Mouse (Mus musculus) midbrain, embryonic 10.5 days (tissue): ENCODE data around the gene Pigl. TPM values are rescaled to one million over a fixed set of nuclear protein-coding genes. Genes with fewer than 3 reads are reported as not detected.
"Not testable (repeated sequence)": the region's sequence is repeated elsewhere in the genome, so short reads cannot be mapped to it uniquely, and the experiment has no call there.

Source experiments
- DNase-seq: peaks from one replicate; pipeline ENCODE4 v3.0.0-alpha.2; 2017; ENCODE audit warnings: low spot score
- H3K27ac ChIP-seq: fragments of 300-500 bp; sonication (generic); replicated peaks from 2 replicates; pipeline ENCODE4 v1.5.1; 2016; ENCODE audit warnings: mild to moderate bottlenecking
- H3K27me3 ChIP-seq: fragments of 300-500 bp; sonication (generic); 2 replicates; pipeline ENCODE4 v1.6.1; 2016; ENCODE audit warnings: low read depth, mild to moderate bottlenecking; ENCODE audit not compliant: poor library complexity, severe bottlenecking
- H3K36me3 ChIP-seq: fragments of 300-500 bp; sonication (generic); 2 replicates; pipeline ENCODE4 v1.6.1; 2016; ENCODE audit warnings: mild to moderate bottlenecking, moderate library complexity
- H3K4me1 ChIP-seq: fragments of 300-500 bp; sonication (generic); 2 replicates; pipeline ENCODE4 v1.6.1; 2016
- H3K4me3 ChIP-seq: fragments of 300-500 bp; sonication (generic); 2 replicates; pipeline ENCODE4 v1.5.1; 2016; ENCODE audit warnings: mild to moderate bottlenecking, moderate library complexity
- H3K9me3 ChIP-seq: fragments of 300-500 bp; sonication (generic); replicated peaks from 2 replicates; pipeline ENCODE4 v1.6.1; 2016; ENCODE audit warnings: mild to moderate bottlenecking
- WGBS: fragments of 180-500 bp; shearing (Covaris S2); methylation state at CpG from one replicate; pipeline ENCODE4 v1.1.7; 2016; 5-methylcytosine and 5-hydroxymethylcytosine counted together
- polyA plus RNA-seq: library from polyadenylated mRNA; unstranded; fragments of >200 nt; fragmentation: Nextera tagmentation; extraction: Ambion mirVana; gene quantifications from 2 replicates; pipeline ENCODE4 v1.2.1, GENCODE M21; 2016

Gene Pigl
- polyA plus RNA-seq, 1 experiment from 2014 or later = 16.4 TPM

DNA sequence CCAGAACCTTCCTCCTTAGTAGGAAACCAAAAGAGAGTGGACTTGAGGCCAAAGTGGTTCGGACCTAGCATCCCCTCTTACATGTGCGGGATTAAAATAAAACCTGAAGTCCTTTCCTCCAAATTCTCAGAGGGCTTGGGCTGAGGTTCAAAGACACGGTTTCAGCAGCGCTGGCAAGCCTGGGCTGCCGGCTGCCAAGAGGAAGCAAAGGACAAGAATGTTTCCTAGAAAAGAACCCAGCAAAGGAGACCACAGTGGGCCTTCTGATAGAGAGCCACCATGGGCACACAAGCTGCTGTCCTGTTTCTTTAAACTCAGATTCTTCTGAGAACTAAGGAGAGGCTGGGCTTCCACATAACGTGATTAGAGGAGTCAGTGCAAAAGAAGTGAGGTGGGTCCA is 20.7 kb downstream of the Pigl start:
- no peaks in the 10 kb centered on the region for H3K27me3 ChIP-seq
- DNase-seq = no peak
- no peaks in the 10 kb centered on the region for H3K9me3 ChIP-seq
- H3K36me3 ChIP-seq = no peaks in the 10 kb centered on the region; the same call in 1 of the 2 replicates
- H3K4me1 ChIP-seq = peaks cover 4% of the 10 kb centered on the region; the same call in 1 of the 2 replicates
- no peak overlapping the region for H3K4me3 ChIP-seq
- H3K27ac ChIP-seq = no peak overlapping the region
- WGBS = 78% methylated on average over 6 of the region's 6 CpGs

DNA sequence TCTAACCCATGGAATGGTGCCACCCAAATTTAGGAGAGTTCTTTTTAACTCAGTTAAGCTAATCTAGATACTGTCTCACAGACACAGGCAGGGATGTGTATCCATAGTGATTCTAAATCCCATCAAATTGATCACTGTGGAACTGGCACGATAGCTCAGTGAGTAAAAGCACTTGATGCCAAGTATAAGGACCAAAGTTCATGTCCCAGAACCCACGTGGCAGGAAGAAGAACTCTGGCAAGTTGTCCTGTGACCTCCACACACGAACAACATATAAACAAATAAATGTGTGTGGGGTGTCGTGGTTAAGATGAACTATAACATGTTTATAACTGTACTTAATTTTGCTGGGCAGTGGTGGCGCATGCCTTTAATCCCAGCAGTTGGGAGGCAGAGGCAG is 21.3 kb downstream of the Pigl start:
- H3K4me1 ChIP-seq = peaks cover 4% of the 10 kb centered on the region; the same call in 1 of the 2 replicates
- DNase-seq = no peak
- H3K9me3 ChIP-seq = no peaks in the 10 kb centered on the region
- no peak overlapping the region for H3K4me3 ChIP-seq
- no peaks in the 10 kb centered on the region; the same call in 1 of the 2 replicates for H3K36me3 ChIP-seq
- H3K27me3 ChIP-seq = no peaks in the 10 kb centered on the region
- WGBS = 91% methylated on average over 5 of the region's 5 CpGs
- no peak overlapping the region for H3K27ac ChIP-seq

DNA sequence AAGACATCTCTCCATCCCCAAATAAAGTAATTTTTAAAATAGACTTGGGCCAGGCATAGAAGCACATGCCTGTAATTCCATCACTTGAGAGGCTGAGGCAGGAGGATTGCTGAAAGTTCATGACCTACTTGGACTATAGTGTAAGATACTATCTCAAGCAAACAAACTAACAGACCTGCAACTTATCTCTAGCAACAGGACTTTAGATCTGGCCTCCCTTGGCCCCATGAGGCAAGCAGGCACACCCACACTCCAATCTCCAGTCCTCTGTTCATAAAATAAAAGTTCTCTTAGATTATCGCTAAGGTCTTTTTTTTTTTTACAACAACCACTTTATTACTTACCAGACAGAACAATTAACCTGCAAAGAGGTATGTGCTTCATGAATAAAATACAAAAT is 28.7 kb downstream of the Pigl start:
- no peak overlapping the region for H3K27ac ChIP-seq
- 91% methylated on average over 1 of the region's 1 CpGs for WGBS
- no peak for DNase-seq
- H3K36me3 ChIP-seq = no peaks in the 10 kb centered on the region
- no peak overlapping the region for H3K4me3 ChIP-seq
- no peaks in the 10 kb centered on the region for H3K9me3 ChIP-seq
- no peaks in the 10 kb centered on the region for H3K27me3 ChIP-seq
- no peaks in the 10 kb centered on the region for H3K4me1 ChIP-seq

DNA sequence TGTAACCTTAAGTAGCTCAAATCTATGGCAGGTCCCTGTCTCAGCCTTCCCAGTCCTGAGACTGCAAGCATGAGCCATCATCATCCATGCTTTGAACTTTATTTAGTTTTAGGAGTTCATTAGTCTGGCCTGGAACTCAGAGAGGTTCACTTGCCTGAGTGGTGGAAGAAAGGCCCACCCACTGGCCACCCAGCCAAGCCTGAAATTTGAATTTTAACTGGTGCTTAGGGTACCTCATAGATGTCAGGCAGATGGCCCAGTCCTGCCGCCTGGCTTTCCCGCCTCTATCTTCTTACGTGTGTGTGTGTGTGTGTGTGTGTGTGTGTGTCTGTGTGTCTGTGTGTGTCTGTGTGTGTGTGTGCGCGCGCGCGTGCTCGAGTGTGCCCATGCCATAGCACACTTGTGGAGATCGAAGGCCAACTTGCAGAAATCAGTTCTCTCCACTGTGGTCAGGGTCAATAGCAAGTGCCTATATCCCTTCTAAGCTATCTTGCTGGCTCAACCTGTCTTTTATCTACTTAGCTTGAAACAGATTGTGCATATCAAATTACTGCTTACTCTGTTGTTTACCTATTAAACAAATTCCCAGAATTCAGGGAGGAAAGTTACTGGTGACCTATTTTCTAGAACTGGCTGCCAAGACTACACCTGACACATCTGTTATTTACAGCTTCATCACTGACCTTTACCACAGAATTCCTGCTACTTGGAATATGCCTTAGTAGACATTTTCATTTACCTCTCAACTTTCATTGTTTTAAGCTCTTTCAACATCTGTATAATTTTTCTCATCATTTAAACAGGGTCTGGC is 29.5 kb downstream of the Pigl start:
- DNase-seq = no peak
- no peaks in the 10 kb centered on the region for H3K36me3 ChIP-seq
- no peak overlapping the region for H3K4me3 ChIP-seq
- no peak overlapping the region for H3K27ac ChIP-seq
- H3K9me3 ChIP-seq = no peaks in the 10 kb centered on the region
- WGBS = 95% methylated on average over 10 of the region's 10 CpGs
- no peaks in the 10 kb centered on the region for H3K27me3 ChIP-seq
- no peaks in the 10 kb centered on the region for H3K4me1 ChIP-seq

DNA sequence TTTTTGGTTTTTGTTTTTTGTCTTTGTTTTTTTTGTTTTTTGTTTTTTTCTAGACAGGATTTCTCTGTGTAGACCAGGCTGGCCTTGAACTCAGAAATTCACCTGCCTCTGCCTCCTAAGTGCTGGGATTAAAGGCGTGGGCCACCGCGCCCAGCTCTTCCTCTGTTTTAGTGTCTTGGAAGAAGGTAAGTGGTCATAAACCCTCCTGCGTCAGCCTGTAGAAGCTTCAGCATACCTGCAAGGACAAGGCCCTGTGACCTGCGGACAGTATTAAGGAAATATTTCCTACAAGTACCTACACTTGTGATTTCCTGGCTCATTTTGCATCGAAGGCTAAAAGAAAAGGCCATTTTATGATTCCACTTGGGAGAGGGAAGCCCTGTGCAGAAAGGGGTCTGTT is 35.4 kb downstream of the Pigl start:
- Histone ChIP-seq H3K36me3 (no peaks in the 10 kb centered on the region), H3K4me3 (no peak overlapping the region), H3K27me3 (no peaks in the 10 kb centered on the region), H3K27ac (no peak overlapping the region), H3K9me3 (no peaks in the 10 kb centered on the region), H3K4me1 (peaks cover 14% of the 10 kb centered on the region)
- WGBS = 96% methylated on average over 6 of the region's 6 CpGs
- DNase-seq = no peak

DNA sequence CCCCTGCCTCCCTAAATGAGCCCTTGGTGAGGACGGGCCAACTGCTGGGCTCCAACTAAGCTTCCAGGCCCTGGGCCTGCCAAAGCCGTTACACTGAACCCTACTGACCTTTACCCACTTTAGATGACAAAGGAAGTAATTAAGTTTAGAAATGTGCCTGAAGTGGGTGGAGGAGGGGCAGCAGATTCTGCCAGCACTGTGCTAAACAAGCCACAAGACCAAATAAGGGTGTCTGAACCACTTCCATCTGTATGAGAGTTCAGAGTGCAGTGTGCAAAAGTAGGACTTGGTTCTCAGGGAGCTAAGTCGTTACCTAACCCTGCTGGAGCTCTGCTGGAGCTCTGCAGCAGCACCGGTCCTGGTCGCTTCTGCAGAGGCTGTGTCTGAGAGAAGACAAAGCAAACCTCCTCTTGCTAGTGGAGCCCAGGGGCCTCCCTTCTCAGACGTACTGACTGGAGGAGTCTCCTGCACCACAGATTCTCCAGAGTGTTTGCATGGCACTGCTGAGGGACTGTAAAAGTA is 36.6 kb downstream of the Pigl start:
- Histone ChIP-seq H3K9me3 (no peaks in the 10 kb centered on the region), H3K4me3 (no peak overlapping the region), H3K4me1 (peaks cover 14% of the 10 kb centered on the region), H3K27me3 (no peaks in the 10 kb centered on the region), H3K36me3 (no peaks in the 10 kb centered on the region), H3K27ac (peak overlapping the region; percentile 75)
- 2% methylated on average over 6 of the region's 6 CpGs for WGBS
- peak; percentile 53 for DNase-seq

DNA sequence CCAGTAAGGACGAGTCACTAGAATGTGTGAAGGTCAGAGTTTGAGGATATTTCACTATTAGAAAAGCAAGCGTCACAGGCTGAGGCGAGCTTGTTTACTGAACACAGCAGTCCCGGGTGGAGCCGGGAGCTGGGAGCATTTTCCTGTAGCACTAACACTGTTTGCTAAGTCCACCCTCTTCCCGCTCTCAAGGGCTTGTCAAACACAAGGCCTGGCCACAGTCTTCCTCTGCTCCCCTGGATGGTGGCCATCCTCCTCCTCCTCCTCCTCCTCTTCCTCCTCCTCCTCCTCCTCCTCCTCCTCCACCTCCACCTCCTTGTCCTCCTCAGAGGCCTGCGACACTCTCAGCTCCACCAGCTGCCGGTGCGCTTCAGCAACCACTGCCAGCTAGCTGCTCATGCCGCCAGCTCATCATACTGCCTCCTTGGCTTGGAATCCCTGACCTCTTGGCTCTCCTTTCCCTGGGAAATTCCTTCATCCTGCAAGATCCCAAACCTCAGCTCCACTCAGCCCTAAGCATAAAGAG is 37.1 kb downstream of the Pigl start:
- WGBS = 29% methylated on average over 8 of the region's 10 CpGs
- H3K27me3 ChIP-seq = no peaks in the 10 kb centered on the region
- peak; percentile 19 for DNase-seq
- H3K27ac ChIP-seq = peak overlapping the region; percentile 75
- H3K4me3 ChIP-seq = no peak overlapping the region
- peaks cover 14% of the 10 kb centered on the region for H3K4me1 ChIP-seq
- no peaks in the 10 kb centered on the region for H3K9me3 ChIP-seq
- H3K36me3 ChIP-seq = no peaks in the 10 kb centered on the region

DNA sequence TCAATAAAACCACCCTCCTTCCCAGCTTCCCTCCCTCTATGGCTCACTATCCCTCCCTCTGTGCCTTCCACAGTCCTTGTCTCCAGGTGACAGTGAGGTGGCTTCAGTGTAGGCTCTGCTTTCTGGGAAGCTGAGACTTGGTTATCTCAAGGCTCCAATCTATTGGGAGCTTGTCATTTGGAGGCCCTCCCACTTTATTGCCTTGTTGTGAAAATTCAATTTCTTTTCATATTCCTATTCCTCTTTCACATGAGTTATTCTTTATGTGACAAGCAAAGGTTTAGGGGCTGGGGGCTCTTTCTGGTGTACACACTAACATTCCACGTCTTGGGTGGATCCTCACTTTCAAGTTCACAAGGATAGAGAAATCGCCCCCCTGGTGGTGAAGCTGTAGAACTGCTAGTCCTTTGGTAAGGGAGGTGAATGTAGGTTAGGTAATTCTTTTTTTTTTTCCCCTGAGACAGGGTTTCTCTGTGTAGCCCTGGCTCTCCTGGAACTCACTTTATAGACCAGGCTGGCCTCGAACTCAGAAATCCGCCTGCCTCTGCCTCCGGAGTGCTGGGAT is 38.0 kb downstream of the Pigl start:
- no peak overlapping the region for H3K4me3 ChIP-seq
- WGBS = 64% methylated on average over 5 of the region's 5 CpGs
- H3K36me3 ChIP-seq = no peaks in the 10 kb centered on the region
- H3K9me3 ChIP-seq = no peaks in the 10 kb centered on the region
- DNase-seq = peak; percentile 25
- no peak overlapping the region for H3K27ac ChIP-seq
- H3K4me1 ChIP-seq = peaks cover 14% of the 10 kb centered on the region
- no peaks in the 10 kb centered on the region for H3K27me3 ChIP-seq

DNA sequence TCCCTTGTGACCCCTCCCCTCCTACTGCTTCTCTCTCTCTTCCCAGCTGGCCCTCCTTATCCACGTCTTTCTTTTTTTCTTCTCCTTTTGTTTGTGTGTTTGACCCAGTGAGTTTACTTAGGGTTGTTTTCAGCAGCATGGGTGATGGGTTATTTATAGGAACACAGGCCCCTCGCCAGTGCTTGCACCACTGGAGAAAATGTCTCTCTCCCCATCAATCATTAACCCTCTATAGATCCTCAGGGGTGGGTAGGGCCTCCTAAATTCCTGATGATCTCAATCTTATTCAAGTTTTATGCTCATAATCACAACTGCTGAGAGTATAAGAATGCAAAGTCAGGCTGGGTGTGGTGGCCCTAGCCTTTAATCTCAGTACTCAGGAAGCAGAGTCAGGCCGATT is 38.9 kb downstream of the Pigl start:
- Histone ChIP-seq H3K4me1 (peaks cover 14% of the 10 kb centered on the region), H3K27ac (no peak overlapping the region), H3K36me3 (no peaks in the 10 kb centered on the region), H3K9me3 (no peaks in the 10 kb centered on the region), H3K27me3 (no peaks in the 10 kb centered on the region), H3K4me3 (no peak overlapping the region)
- DNase-seq = no peak
- 66% methylated on average over 3 of the region's 3 CpGs for WGBS

DNA sequence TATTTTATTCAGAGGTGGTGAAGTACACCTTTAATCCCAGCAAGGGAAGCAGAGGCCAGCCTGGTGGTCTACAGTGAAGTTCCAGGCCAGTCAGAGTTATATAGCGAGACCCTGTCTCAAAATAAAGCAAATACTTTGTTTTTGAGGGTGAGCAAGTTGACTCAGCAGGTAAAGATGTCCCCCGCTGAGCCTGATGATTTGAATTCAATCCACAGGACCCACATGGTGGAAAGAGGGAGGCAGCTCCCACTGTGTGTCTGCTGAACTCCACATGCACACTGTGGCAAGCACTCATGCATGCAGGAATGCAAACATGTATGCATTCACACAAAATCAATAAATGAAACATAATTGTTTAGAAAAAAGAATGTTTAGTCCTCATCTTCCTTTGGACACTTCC is 40.5 kb downstream of the Pigl start:
- no peak overlapping the region for H3K27ac ChIP-seq
- H3K4me3 ChIP-seq = no peak overlapping the region
- no peaks in the 10 kb centered on the region for H3K27me3 ChIP-seq
- H3K9me3 ChIP-seq = no peaks in the 10 kb centered on the region
- DNase-seq = no peak
- H3K36me3 ChIP-seq = no peaks in the 10 kb centered on the region
- H3K4me1 ChIP-seq = peaks cover 14% of the 10 kb centered on the region
- WGBS = 83% methylated on average over 2 of the region's 2 CpGs

DNA sequence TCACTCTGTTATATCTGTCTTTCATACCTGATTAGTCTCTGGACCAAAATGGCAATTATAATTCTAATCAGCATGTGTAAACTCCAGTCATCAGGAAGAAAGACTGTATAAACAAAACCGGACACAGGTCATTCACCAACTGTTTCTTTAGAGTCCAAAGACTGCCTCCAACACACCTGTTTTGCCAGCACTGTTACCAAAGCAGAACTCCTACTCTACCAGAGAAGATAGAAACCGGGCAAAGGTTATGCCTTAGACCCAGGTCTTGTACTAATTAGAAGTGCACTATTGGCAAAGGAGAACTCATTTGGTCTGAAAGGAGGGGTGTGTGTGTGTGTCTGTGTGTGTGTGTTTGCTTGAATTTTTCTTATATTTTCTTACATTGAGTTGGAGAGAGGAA is 42.3 kb downstream of the Pigl start:
- DNase-seq = no peak
- peaks cover 2% of the 10 kb centered on the region for H3K4me1 ChIP-seq
- WGBS = 96% methylated on average over 2 of the region's 2 CpGs

DNA sequence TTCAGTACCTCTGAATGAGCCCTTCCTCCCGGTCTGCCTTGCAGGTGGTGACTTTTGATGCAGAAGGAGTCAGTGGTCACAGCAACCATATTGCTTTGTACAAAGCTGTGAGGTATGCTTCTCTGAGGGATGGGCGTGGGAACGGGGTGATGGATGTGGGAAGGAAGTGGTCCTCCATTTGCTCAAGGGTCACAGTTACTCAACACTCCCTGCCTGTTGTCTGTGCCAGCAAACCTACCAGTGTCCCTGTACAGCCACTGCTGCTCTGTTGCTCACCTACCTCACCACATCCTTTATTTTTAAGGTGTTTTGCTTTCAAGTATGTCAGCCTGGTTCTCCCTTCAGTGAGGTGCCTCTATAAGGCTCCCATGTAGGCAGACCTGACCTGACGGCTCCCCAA is 49.4 kb downstream of the Pigl start:
- Histone ChIP-seq H3K4me1 (peaks cover 6% of the 10 kb centered on the region; the same call in 1 of the 2 replicates), H3K9me3 (no peaks in the 10 kb centered on the region), H3K27ac (no peak overlapping the region), H3K36me3 (peaks cover 6% of the 10 kb centered on the region; the same call in 1 of the 2 replicates), H3K27me3 (no peaks in the 10 kb centered on the region), H3K4me3 (no peak overlapping the region)
- WGBS = 87% methylated on average over 4 of the region's 4 CpGs
- no peak for DNase-seq

More for the DNA sequence above, 42.3 kb downstream of the Pigl start:
- Histone ChIP-seq H3K9me3 (no peaks in the 10 kb centered on the region), H3K27ac (no peak overlapping the region), H3K27me3 (no peaks in the 10 kb centered on the region), H3K36me3 (no peaks in the 10 kb centered on the region), H3K4me3 (no peak overlapping the region)

DNA sequence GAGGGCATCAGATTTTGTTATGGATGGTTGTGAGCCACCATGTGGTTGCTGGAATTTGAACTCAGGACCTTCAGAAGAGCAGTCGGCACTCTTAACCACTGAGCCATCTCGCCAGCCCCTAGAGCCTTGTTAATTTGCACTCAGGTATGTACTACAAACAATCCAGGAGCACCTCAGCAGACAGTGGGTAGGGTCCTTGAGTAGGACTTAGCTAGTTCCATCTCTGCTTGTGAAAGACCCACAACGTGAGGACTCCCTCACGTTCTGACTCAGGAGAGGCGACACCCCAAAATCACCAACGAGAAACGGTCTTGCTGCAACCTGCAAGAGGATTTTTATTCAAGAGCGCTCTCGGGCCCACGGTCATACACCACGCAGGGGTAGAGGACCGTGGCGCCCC is 50.1 kb downstream of the Pigl start:
- not testable (repeated sequence) for H3K27ac ChIP-seq, H3K4me3 ChIP-seq, H3K9me3 ChIP-seq, H3K4me1 ChIP-seq, DNase-seq, H3K27me3 ChIP-seq
- peaks cover 12% of the 10 kb centered on the region for H3K36me3 ChIP-seq
- WGBS = 96% methylated on average over 13 of the region's 13 CpGs
